Mouse (Mus musculus) limb, embryonic 15.5 days (tissue): ENCODE results near the gene Slc51a. TPM values are rescaled to one million over a fixed set of nuclear protein-coding genes. Genes with fewer than 3 reads are reported as not detected.
"Not testable (repeated sequence)": the region's sequence is repeated elsewhere in the genome, so short reads cannot be mapped to it uniquely, and the experiment has no call there.

Experiments used
- ATAC-seq: fragments of 200-750 bp; cut with Nextera tagmentation; 2 replicates; pipeline ENCODE4 v1.8.0; 2017; ENCODE audit warnings: low read depth, moderate TSS enrichment; ENCODE audit not compliant: insufficient number of reproducible peaks, low FRiP score, low TSS enrichment
- H3K27ac ChIP-seq: fragments of 300-500 bp; sonication (generic); 2 replicates; pipeline ENCODE4 v1.5.1; 2015; ENCODE audit warnings: moderate library complexity, mild to moderate bottlenecking, inconsistent platforms
- H3K27me3 ChIP-seq: fragments of 300-500 bp; sonication (generic); 2 replicates; pipeline ENCODE4 v1.6.1; 2015; ENCODE audit warnings: inconsistent platforms
- H3K36me3 ChIP-seq: fragments of 300-500 bp; sonication (generic); 2 replicates; pipeline ENCODE4 v1.6.1; 2015; ENCODE audit warnings: inconsistent platforms
- H3K4me1 ChIP-seq: fragments of 300-500 bp; sonication (generic); 2 replicates; pipeline ENCODE4 v1.6.1; 2015; ENCODE audit warnings: inconsistent platforms
- H3K4me2 ChIP-seq: fragments of 300-500 bp; sonication (generic); 2 replicates; pipeline ENCODE4 v1.6.1; 2015; ENCODE audit warnings: mild to moderate bottlenecking, inconsistent platforms
- H3K4me3 ChIP-seq: fragments of 300-500 bp; sonication (generic); 2 replicates; pipeline ENCODE4 v1.5.1; 2015; ENCODE audit warnings: mild to moderate bottlenecking, inconsistent platforms
- H3K9ac ChIP-seq: fragments of 300-500 bp; sonication (generic); 2 replicates; pipeline ENCODE4 v1.6.1; 2015; ENCODE audit warnings: inconsistent platforms
- H3K9me3 ChIP-seq: fragments of 300-500 bp; sonication (generic); 2 replicates; pipeline ENCODE4 v1.6.1; 2016; ENCODE audit warnings: inconsistent platforms
- WGBS: fragments of 180-500 bp; shearing (Covaris S2); methylation state at CpG from one replicate; pipeline ENCODE4 v1.1.7; 2015; 5-methylcytosine and 5-hydroxymethylcytosine counted together
- polyA plus RNA-seq: library from polyadenylated mRNA; unstranded; fragments of >200 nt; fragmentation: Nextera tagmentation; extraction: Ambion mirVana; gene quantifications from 2 replicates; pipeline ENCODE4 v1.2.1, GENCODE M21; 2015

Slc51a gene
- polyA plus RNA-seq, 1 experiment from 2014 or later, result 0.06 TPM

- no peak for ATAC-seq
- H3K27ac ChIP-seq, result no peak overlapping the region
- 57% methylated on average over 10 of the region's 10 CpGs for WGBS
Observed at GRCm38 (mm10) chr16:32457589-32458386, 29.9 kb downstream of the Slc51a start.

DNA sequence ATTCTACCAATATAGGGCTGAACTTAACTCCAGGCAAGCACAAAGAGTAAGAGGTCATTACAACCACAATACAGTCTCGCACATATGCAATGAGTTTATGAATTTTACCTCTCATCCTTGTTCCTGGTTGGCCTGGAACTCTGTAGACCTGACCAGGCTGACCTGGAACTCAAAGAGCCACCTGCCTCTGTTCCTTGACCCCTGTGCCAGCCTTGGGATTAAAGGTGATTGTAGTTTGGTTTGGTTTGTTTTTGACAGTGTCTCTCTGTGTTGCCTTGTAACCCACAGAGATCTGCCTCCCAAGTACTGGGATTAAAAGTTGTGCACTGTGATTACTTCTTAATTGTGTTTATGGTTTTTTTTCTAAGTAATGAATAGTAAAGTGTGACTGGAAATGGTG, 30.9 kb downstream of the Slc51a start:
- Histone ChIP-seq H3K4me1 (peaks cover 6% of the 10 kb centered on the region), H3K27ac (no peak overlapping the region), H3K27me3 (no peaks in the 10 kb centered on the region), H3K9me3 (no peaks in the 10 kb centered on the region), H3K9ac (no peak overlapping the region), H3K4me2 (no peak overlapping the region), H3K36me3 (peaks cover 26% of the 10 kb centered on the region), H3K4me3 (no peak overlapping the region)
- WGBS, result 88% methylated on average over 1 of the region's 1 CpGs
- ATAC-seq, result no peak

More at GRCm38 (mm10) chr16:32457589-32458386, 29.9 kb downstream of the Slc51a start:
- H3K4me2 ChIP-seq, result no peak overlapping the region
- H3K9me3 ChIP-seq, result no peaks in the 10 kb centered on the region
- H3K9ac ChIP-seq, result no peak overlapping the region
- H3K36me3 ChIP-seq, result peaks cover 20% of the 10 kb centered on the region
- H3K4me1 ChIP-seq, result peaks cover 6% of the 10 kb centered on the region
- H3K4me3 ChIP-seq, result no peak overlapping the region
- no peaks in the 10 kb centered on the region for H3K27me3 ChIP-seq

DNA sequence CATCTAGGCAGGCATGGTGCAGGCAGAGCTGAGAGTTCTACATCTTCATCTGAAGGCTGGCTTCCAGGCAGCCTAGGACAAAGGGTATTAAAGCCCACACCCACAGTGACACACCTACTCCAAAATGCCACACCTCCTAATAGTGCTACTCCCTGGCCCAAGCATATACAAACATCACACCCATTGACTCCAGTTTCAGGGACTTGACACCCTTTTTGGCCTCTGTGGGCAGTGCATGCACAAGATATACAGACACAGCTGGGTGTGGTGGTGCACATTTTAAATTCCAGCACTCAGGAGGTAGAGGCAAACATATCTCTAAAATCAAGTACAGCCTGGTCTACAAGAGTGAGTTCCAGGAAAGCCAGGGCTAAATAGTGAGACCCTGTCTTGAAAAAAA, 31.6 kb downstream of the Slc51a start:
- Histone ChIP-seq H3K9me3 (no peaks in the 10 kb centered on the region), H3K4me1 (peaks cover 6% of the 10 kb centered on the region), H3K9ac (no peak overlapping the region), H3K4me3 (no peak overlapping the region), H3K4me2 (no peak overlapping the region), H3K36me3 (peaks cover 29% of the 10 kb centered on the region), H3K27me3 (no peaks in the 10 kb centered on the region), H3K27ac (no peak overlapping the region)
- ATAC-seq, result no peak

DNA sequence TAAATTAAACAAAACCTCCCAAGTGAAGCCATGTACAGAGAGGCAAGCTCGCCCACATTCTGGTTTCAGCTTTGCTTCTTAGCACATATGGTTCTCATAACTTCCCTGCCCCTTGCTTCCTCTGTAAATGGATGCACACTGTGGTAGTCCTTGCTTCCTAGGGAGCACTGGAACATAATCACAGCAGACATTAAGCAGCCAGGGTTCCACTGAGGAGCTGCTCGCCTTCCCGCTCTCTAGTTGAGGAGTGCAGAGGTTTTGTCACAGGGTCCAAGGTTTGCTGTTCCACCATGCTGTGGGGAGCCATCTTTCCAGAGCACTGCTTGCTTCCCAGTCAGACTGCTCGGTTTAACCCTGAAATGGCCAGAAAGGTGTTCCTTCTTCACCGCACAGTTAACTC, 33.0 kb downstream of the Slc51a start:
- no peak overlapping the region for H3K4me3 ChIP-seq
- WGBS, result 42% methylated on average over 5 of the region's 5 CpGs

GRCm38 (mm10) chr16:32453102-32453501, 34.6 kb downstream of the Slc51a start:
- Histone ChIP-seq H3K9me3 (no peaks in the 10 kb centered on the region), H3K27ac (no peak overlapping the region), H3K36me3 (peaks cover 26% of the 10 kb centered on the region), H3K9ac (no peak overlapping the region), H3K4me3 (no peak overlapping the region), H3K4me1 (peaks cover 6% of the 10 kb centered on the region), H3K4me2 (no peak overlapping the region), H3K27me3 (no peaks in the 10 kb centered on the region)
- ATAC-seq, result no peak
- WGBS, result 94% methylated on average over 8 of the region's 8 CpGs

More for the DNA sequence above, 33.0 kb downstream of the Slc51a start:
- no peak overlapping the region for H3K4me2 ChIP-seq
- peaks cover 29% of the 10 kb centered on the region for H3K36me3 ChIP-seq
- no peaks in the 10 kb centered on the region for H3K27me3 ChIP-seq
- no peaks in the 10 kb centered on the region for H3K9me3 ChIP-seq
- no peak for ATAC-seq
- H3K9ac ChIP-seq, result no peak overlapping the region
- H3K4me1 ChIP-seq, result peaks cover 6% of the 10 kb centered on the region
- no peak overlapping the region for H3K27ac ChIP-seq

DNA sequence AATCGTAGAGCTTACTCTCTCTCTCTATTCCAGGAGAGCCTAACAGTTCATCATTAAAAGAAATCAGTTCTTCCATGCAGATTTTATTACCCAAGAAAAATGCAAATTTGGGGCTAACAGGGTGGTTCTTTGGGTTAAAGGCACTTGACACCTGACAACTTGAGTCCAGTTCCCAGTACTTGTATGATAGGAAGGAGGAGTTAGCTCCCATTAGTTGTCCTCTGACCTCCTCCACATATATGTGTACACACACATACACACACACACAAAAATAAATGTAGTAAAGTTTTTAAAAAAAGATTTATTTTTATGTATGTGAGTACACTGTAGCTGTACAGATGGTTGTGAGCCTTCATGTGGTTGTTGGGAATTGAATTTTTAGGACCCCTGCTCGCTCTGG, 37.5 kb downstream of the Slc51a start:
- peaks cover 3% of the 10 kb centered on the region for H3K4me1 ChIP-seq
- peaks cover 19% of the 10 kb centered on the region for H3K36me3 ChIP-seq
- WGBS, result 87% methylated on average over 2 of the region's 2 CpGs
- no peak for ATAC-seq
- no peaks in the 10 kb centered on the region for H3K9me3 ChIP-seq
- H3K4me2 ChIP-seq, result no peak overlapping the region
- H3K27ac ChIP-seq, result no peak overlapping the region
- no peaks in the 10 kb centered on the region for H3K27me3 ChIP-seq
- H3K9ac ChIP-seq, result no peak overlapping the region
- H3K4me3 ChIP-seq, result no peak overlapping the region

DNA sequence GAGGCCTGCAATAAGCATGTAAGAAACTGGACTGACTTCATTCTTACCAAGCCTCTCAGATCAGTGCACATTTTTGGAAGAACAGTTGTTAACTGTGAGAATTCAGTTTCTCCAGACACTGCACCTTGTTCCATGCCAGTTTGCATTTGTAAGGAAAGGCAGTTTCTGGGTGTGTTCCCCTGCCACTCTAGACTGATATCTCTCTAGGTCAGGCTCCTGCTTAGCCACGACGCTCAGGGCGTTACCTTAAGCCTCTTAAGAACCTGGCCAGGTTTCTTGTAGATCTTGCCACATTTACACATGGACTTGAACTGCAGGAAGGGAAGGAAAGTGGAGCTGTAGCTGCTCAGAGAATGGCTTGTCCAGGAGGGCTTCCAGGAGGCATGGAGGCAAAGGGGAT, 38.0 kb downstream of the Slc51a start:
- Histone ChIP-seq H3K27me3 (no peaks in the 10 kb centered on the region), H3K9ac (no peak overlapping the region), H3K4me2 (no peak overlapping the region), H3K36me3 (peaks cover 19% of the 10 kb centered on the region), H3K4me3 (no peak overlapping the region), H3K4me1 (peaks cover under 1% of the 10 kb centered on the region), H3K9me3 (no peaks in the 10 kb centered on the region), H3K27ac (no peak overlapping the region)
- ATAC-seq, result no peak
- WGBS, result 76% methylated on average over 3 of the region's 3 CpGs

DNA sequence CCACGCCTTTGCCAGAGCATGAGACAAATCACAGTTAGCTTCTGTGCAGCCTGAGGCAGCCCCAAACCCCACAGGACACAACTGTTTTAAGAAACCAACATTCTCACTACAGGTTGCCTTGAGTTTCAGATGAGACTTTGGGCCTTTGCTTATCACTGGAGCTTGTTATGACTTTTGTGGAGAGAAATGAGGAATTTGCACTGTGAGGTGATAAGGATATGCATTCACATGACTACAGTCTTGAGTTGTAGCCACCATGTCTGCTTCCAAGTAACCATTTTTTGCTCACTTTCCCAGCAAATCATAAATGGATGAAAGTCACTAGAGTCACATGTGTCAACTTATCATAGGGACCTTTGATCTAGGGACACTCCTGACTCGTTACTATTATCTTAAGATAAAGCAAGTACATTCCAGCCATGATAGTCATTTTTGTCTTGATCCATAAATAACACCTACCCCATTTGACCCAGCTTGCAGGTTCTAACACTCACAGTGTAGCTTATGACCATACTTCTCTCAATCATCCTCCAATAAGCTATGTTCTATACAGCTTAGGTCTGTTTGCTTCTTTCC, 41.0 kb downstream of the Slc51a start:
- no peak overlapping the region for H3K9ac ChIP-seq
- no peak overlapping the region for H3K4me3 ChIP-seq
- H3K27ac ChIP-seq, result no peak overlapping the region
- 0 out of 2 replicates have a peak, but pooled peaks cover 6% of the 10 kb centered on the region for H3K36me3 ChIP-seq
- H3K4me1 ChIP-seq, result no peaks in the 10 kb centered on the region
- H3K9me3 ChIP-seq, result no peaks in the 10 kb centered on the region
- no peak for ATAC-seq
- no peak overlapping the region for H3K4me2 ChIP-seq
- H3K27me3 ChIP-seq, result no peaks in the 10 kb centered on the region
- 80% methylated on average over 2 of the region's 2 CpGs for WGBS

DNA sequence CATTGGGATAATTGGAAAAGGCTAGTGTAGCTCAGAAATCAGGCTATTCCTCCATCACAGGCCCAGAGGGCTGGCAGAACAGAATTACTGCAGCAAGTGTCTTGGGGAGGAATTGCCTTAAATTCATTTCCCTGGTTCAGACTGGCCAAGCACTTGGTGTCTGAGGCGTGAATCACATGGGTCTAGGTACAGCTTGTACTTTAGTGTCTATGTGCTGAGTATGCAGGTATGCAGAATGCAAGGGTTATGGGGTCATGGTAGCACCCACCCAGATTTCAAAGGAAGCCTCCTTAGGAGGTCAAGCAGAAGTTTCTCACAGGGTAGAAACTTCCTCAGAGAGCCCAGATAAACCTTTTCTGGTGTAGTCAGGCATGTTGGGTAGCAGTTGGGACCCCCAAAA, 42.1 kb downstream of the Slc51a start:
- H3K4me1 ChIP-seq, result no peaks in the 10 kb centered on the region
- H3K27ac ChIP-seq, result no peak overlapping the region
- no peak overlapping the region for H3K9ac ChIP-seq
- no peaks in the 10 kb centered on the region for H3K27me3 ChIP-seq
- H3K4me3 ChIP-seq, result no peak overlapping the region
- H3K4me2 ChIP-seq, result no peak overlapping the region
- peaks cover 11% of the 10 kb centered on the region for H3K36me3 ChIP-seq
- H3K9me3 ChIP-seq, result no peaks in the 10 kb centered on the region
- WGBS, result 85% methylated on average over 1 of the region's 1 CpGs
- ATAC-seq, result no peak

DNA sequence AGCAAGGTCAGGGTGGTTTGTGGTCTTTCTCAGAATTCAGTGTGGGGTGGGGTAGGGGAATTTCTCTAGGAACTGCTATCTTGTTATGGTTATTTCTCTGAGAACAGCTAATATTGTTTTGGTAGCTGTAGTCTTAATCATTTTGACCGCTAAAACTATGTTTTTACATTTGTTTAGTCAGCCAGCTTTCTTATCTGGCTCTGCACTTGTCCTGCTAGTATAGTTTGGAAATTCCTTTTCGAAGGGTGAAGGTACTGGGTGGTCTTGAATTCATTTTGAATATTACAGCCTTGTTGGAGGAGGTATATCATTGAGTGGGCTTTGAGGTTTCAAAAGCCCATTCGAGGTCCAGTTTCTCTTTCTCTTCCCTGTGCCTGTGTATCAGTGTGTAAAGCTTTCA, 43.1 kb downstream of the Slc51a start:
- not testable (repeated sequence) for H3K9me3 ChIP-seq, ATAC-seq, H3K9ac ChIP-seq, H3K4me3 ChIP-seq, H3K4me2 ChIP-seq, H3K27me3 ChIP-seq, H3K27ac ChIP-seq, H3K4me1 ChIP-seq
- 88% methylated on average over 3 of the region's 3 CpGs for WGBS
- peaks cover 17% of the 10 kb centered on the region for H3K36me3 ChIP-seq

- Histone ChIP-seq H3K4me3 (no peak overlapping the region), H3K36me3 (peaks cover 17% of the 10 kb centered on the region), H3K9me3 (no peaks in the 10 kb centered on the region), H3K4me1 (no peaks in the 10 kb centered on the region), H3K9ac (no peak overlapping the region), H3K27me3 (no peaks in the 10 kb centered on the region), H3K27ac (no peak overlapping the region), H3K4me2 (no peak overlapping the region)
- 88% methylated on average over 3 of the region's 3 CpGs for WGBS
- no peak for ATAC-seq
Observed at GRCm38 (mm10) chr16:32441432-32441831, 46.2 kb downstream of the Slc51a start.

DNA sequence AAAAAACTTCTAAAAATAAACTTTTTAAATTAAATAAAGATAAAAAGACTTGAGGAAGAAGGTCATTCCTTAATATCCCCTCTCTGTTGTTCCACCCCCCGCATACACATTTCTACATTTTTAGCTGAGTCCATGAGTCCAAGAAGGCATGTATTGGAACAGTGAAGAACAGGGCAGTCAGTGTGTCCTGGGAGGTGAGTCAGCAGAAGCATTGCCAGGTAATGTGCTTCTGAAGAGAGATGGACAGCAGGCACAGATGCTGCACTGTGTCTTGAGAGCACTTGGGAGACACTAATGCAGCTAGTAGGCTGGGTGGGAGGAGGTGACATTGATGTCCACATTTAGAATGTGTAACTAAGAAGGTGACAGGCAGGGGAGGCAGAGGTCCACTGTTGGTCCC, 50.4 kb downstream of the Slc51a start:
- Histone ChIP-seq H3K36me3 (peaks cover 13% of the 10 kb centered on the region), H3K27ac (no peak overlapping the region), H3K27me3 (no peaks in the 10 kb centered on the region), H3K4me2 (no peak overlapping the region), H3K4me1 (no peaks in the 10 kb centered on the region), H3K9me3 (no peaks in the 10 kb centered on the region), H3K4me3 (no peak overlapping the region), H3K9ac (no peak overlapping the region)
- ATAC-seq, result no peak
- whole genome bisulfite sequencing, result 85% methylated on average over 1 of the region's 1 CpGs
